Mouse (Mus musculus) left cerebral cortex, postnatal 10 days (tissue): ENCODE measurements at regions not wholly inside any gene's neighbourhood (a gene's known extent, or its start where the extent isn't known, plus 50 kb on each side); places are given as distances from the start of the nearest gene placed in this dataset.
"Not testable (repeated sequence)": the region's sequence is repeated elsewhere in the genome, so short reads cannot be mapped to it uniquely, and the experiment has no call there.

Experiments used
- DNase-seq, 2 experiments: peaks; one replicate each; pipeline ENCODE4 v3.0.0; 2021 to 2022; ENCODE audit warnings: low spot score in 2 of 2, mixed read lengths in 1 of 2; ENCODE audit errors: extremely low spot score in 1 of 2
- intact Hi-C: fragments of 180-260 bp; cut with DNase I; formaldehyde crosslinking; loops from one replicate; pipeline ENCODE4 v1.15.1; 2025

GRCm38 (mm10) chr2:79010273-79010672 is 142.3 kb downstream of the Ube2e3 start:
- intact Hi-C loops = no loop called here
- DNase-seq = peak in 1 of 2 experiments; percentile 3

GRCm38 (mm10) chr2:79018732-79019423 is 151.0 kb downstream of the Ube2e3 start:
- intact Hi-C loops = no loop called here

GRCm38 (mm10) chr2:79022954-79023353 is 155.0 kb downstream of the Ube2e3 start:
- no peak for DNase-seq
- intact Hi-C loops = no loop called here

More at GRCm38 (mm10) chr2:79018732-79019423, 151.0 kb downstream of the Ube2e3 start:
- no peak for DNase-seq

- intact Hi-C loops = no loop called here
- no peak for DNase-seq
Observed at GRCm38 (mm10) chr2:79025678-79026077, 157.8 kb downstream of the Ube2e3 start.

GRCm38 (mm10) chr2:79030990-79031389 is 163.1 kb downstream of the Ube2e3 start:
- DNase-seq = no peak
- intact Hi-C loops = no loop called here

- intact Hi-C loops = no loop called here
- DNase-seq = no peak
Observed at GRCm38 (mm10) chr2:79036296-79036695, 168.4 kb downstream of the Ube2e3 start.

GRCm38 (mm10) chr2:79038624-79039023 is 170.7 kb downstream of the Ube2e3 start:
- intact Hi-C loops = no loop called here
- DNase-seq = no peak

GRCm38 (mm10) chr2:79044804-79045203 is 176.9 kb downstream of the Ube2e3 start:
- intact Hi-C loops, DNase-seq: not testable (repeated sequence)

- no peak for DNase-seq
- intact Hi-C loops = no loop called here
Observed at GRCm38 (mm10) chr2:79045508-79045907, 177.6 kb downstream of the Ube2e3 start.

- DNase-seq = no peak
- intact Hi-C loops = no loop called here
Observed at GRCm38 (mm10) chr2:79048020-79048419, 180.1 kb downstream of the Ube2e3 start.

GRCm38 (mm10) chr2:79048777-79049537 is 181.0 kb downstream of the Ube2e3 start:
- no peak for DNase-seq
- intact Hi-C loops = no loop called here

GRCm38 (mm10) chr2:79050495-79051046 is 182.6 kb downstream of the Ube2e3 start:
- no peak for DNase-seq
- intact Hi-C loops = no loop called here

- intact Hi-C loops = no loop called here
- no peak for DNase-seq
Observed at GRCm38 (mm10) chr2:79052226-79052625, 184.3 kb downstream of the Ube2e3 start.

GRCm38 (mm10) chr2:79056138-79056537 is 188.2 kb downstream of the Ube2e3 start:
- intact Hi-C loops = no loop called here
- no peak for DNase-seq

GRCm38 (mm10) chr2:79059115-79059943 is 191.4 kb downstream of the Ube2e3 start:
- intact Hi-C loops = no loop called here

GRCm38 (mm10) chr2:79059944-79060238 is 192.0 kb downstream of the Ube2e3 start:
- intact Hi-C loops = no loop called here
- no peak for DNase-seq

More at GRCm38 (mm10) chr2:79059115-79059943, 191.4 kb downstream of the Ube2e3 start:
- no peak for DNase-seq

- intact Hi-C loops = no loop called here
- no peak for DNase-seq
Observed at GRCm38 (mm10) chr2:79060320-79060719, 192.4 kb downstream of the Ube2e3 start.

- DNase-seq = no peak
- intact Hi-C loops = no loop called here
Observed at GRCm38 (mm10) chr2:79061645-79062044, 193.6 kb upstream of the Itga4 start.

GRCm38 (mm10) chr2:79062196-79062636 is 193.0 kb upstream of the Itga4 start:
- no peak for DNase-seq
- intact Hi-C loops = no loop called here
